Mouse (Mus musculus) brain, embryonic 14.5 days (tissue): ENCODE measurements at regions not wholly inside any gene's neighbourhood (a gene's known extent, or its start where the extent isn't known, plus 50 kb on each side); places are given as distances from the start of the nearest gene placed in this dataset.

Experiments
- CTCF ChIP-seq: fragments of 200-500 bp; IDR thresholded peaks from 2 replicates; pipeline ENCODE4 v1.5.1; 2012; ENCODE audit warnings: inconsistent platforms, mild to moderate bottlenecking, moderate library complexity, borderline replicate concordance; ENCODE audit not compliant: insufficient read depth, insufficient read length; ENCODE audit errors: extremely low read depth
- POLR2A ChIP-seq: fragments of 200-500 bp; IDR thresholded peaks from 2 replicates; pipeline ENCODE4 v1.6.1; 2012; ENCODE audit warnings: mild to moderate bottlenecking, inconsistent platforms, borderline replicate concordance; ENCODE audit not compliant: poor library complexity, insufficient read depth, insufficient read length, severe bottlenecking; ENCODE audit errors: extremely low read depth

- no peak for TF ChIP-seq CTCF
- no peak for TF ChIP-seq POLR2A
These were observed 767.5 kb downstream of the Gm826 start for GRCm38 (mm10) chr2:159566461-159566860.
